Mouse (Mus musculus): Measurements from ENCODE around the gene Cacna1f.

Gene Cacna1f

GRCm38 (mm10) chrX:7606783-7607182, at the start of gene Cacna1f:
Gene Cacna1f, plus strand, starts transcription at chrX:7607083.
- DNase-seq (ENCODE audit: low read depth, low spot score): no peak

- no peak for DNase-seq (ENCODE audit: low read depth, low spot score)
These were observed 43.8 kb upstream of the Cacna1f start for GRCm38 (mm10) chrX:7563076-7563475.

- no peak for DNase-seq (ENCODE audit: low read depth, low spot score)
These were observed 40.5 kb upstream of the Cacna1f start for GRCm38 (mm10) chrX:7566352-7566751.

- DNase-seq (ENCODE audit: low read depth, low spot score): no peak
These were observed 39.4 kb upstream of the Cacna1f start for GRCm38 (mm10) chrX:7567491-7567890.

GRCm38 (mm10) chrX:7570481-7571175, 36.3 kb upstream of the Cacna1f start:
- DNase-seq (ENCODE audit: low read depth, low spot score): no peak

- DNase-seq (ENCODE audit: low read depth, low spot score): no peak
These were observed 35.2 kb upstream of the Cacna1f start for GRCm38 (mm10) chrX:7571565-7572136.

- DNase-seq (ENCODE audit: low read depth, low spot score): no peak
These were observed 34.4 kb upstream of the Cacna1f start for GRCm38 (mm10) chrX:7572466-7572865.

GRCm38 (mm10) chrX:7573176-7574086, 33.5 kb upstream of the Cacna1f start, which contains the start of gene Foxp3:
Gene Foxp3, plus strand, starts transcription at chrX:7573644.
- peak; percentile 15 for DNase-seq (ENCODE audit: low read depth, low spot score)

- DNase-seq (ENCODE audit: low read depth, low spot score): peak; percentile 98
These were observed 32.6 kb upstream of the Cacna1f start, which contains the start of gene Ppp1r3f for GRCm38 (mm10) chrX:7574087-7574884. Gene Ppp1r3f, minus strand, starts transcription at chrX:7574283.

- DNase-seq (ENCODE audit: low read depth, low spot score): no peak
These were observed 32.0 kb upstream of the Cacna1f start for GRCm38 (mm10) chrX:7574885-7575231.

- no peak for DNase-seq (ENCODE audit: low read depth, low spot score)
These were observed 25.7 kb upstream of the Cacna1f start for GRCm38 (mm10) chrX:7581151-7581550.

GRCm38 (mm10) chrX:7583881-7584280, 23.0 kb upstream of the Cacna1f start:
- DNase-seq (ENCODE audit: low read depth, low spot score): no peak

GRCm38 (mm10) chrX:7586356-7586755, 20.5 kb upstream of the Cacna1f start:
- DNase-seq (ENCODE audit: low read depth, low spot score): no peak

GRCm38 (mm10) chrX:7595371-7595770, 11.5 kb upstream of the Cacna1f start:
- no peak for DNase-seq (ENCODE audit: low read depth, low spot score)

GRCm38 (mm10) chrX:7604004-7604403, 2.9 kb upstream of the Cacna1f start:
- DNase-seq (ENCODE audit: low read depth, low spot score): no peak

GRCm38 (mm10) chrX:7604879-7605574, 1.9 kb upstream of the Cacna1f start, which contains the start of gene Ccdc22:
Gene Ccdc22, minus strand, starts transcription at chrX:7605517.
- DNase-seq (ENCODE audit: low read depth, low spot score): peak; percentile 94

- DNase-seq (ENCODE audit: low read depth, low spot score): no peak
These were observed 1.3 kb upstream of the Cacna1f start for GRCm38 (mm10) chrX:7605575-7605941.

GRCm38 (mm10) chrX:7610035-7610434, 3.2 kb downstream of the Cacna1f start:
- no peak for DNase-seq (ENCODE audit: low read depth, low spot score)

GRCm38 (mm10) chrX:7610536-7611258, 3.8 kb downstream of the Cacna1f start:
- DNase-seq (ENCODE audit: low read depth, low spot score): no peak

GRCm38 (mm10) chrX:7617889-7618551, 11.1 kb downstream of the Cacna1f start:
- DNase-seq (ENCODE audit: low read depth, low spot score): no peak

All from 3T3-L1 (cell line).